Mouse (Mus musculus): ENCODE results near the gene Tmod3.

- TF ChIP-seq CTCF (IDR thresholded peaks at IDR 0.05; ENCODE audit: low read depth) (no peak), EP300 (IDR thresholded peaks at IDR 0.05; ENCODE audit: low read depth) (peak; percentile 88)
These were observed 12.4 kb downstream of the Tmod3 start for GRCm38 (mm10) chr9:75546885-75547553.

All from heart, postnatal 0 days (tissue).